Mouse (Mus musculus): ENCODE results near the gene Spryd7. TPM values are rescaled to one million over a fixed set of nuclear protein-coding genes. Genes with fewer than 3 reads are reported as not detected.
A peak's percentile ranks its signal among the peaks of the same experiment; 100 is the strongest.
"Not testable (repeated sequence)": the region's sequence is repeated elsewhere in the genome, so short reads cannot be mapped to it uniquely, and the experiment has no call there.

The Spryd7 gene
- total RNA-seq (2021) (10 to 100 TPM; 20.2 to 20.8 TPM), polyA plus RNA-seq (2012; rRNA removed) (25.4 and 31.1 TPM in 2 replicates)
- long read RNA-seq, full-length matches to known transcripts, result 20 of 26 reads
- long read RNA-seq, partial matches to known transcripts, result 3 of 26 reads
- long read RNA-seq, other reads (novel, unspliced or antisense), result 3 of 26 reads

DNA sequence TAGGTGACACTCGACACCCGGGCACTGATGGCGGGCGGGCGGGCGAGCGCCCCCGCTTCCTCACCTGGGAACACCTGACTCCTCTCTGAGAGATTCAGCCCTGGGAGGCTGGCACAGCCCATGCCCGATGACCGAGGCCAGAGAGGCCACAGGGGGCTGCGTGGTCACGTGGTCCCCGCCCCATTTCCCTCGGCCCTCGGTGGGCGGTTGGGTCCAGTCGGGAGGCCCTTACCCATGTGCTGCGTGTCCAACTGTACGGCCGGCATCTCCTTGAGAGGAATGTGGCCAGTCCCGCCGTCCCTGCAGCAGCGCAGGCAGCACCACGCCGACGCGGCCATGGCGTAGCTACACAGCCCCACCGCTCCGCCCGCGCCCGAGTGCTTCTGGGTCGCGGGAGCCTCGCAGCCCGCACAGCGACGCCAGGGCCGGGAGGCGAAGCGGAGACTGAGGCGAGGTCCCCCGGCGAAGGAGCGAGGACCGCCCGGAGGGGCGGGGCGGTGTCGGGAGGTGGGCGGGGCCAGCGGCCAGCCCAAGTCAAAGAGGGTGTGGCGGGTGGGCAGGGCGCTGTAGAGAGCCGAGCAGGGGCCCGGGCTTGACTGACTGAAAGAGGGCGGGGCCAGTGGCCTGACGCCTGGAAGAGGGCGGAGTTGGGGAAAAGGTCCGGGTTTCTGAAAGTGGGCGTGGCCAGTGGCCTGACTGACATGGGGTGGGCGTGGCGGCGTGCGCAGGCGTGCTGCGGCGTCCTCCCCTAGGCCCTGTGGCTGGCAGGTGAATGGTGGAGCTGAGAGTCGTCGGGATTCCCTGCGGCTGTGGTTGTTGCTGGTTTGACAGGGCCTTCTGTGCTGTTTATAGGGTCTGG is at the start of gene Spryd7:
Gene Spryd7, minus strand, starts transcription at position 598 of the 859 bp plus-strand sequence.
- DNase-seq, result peak; percentile 99

DNA sequence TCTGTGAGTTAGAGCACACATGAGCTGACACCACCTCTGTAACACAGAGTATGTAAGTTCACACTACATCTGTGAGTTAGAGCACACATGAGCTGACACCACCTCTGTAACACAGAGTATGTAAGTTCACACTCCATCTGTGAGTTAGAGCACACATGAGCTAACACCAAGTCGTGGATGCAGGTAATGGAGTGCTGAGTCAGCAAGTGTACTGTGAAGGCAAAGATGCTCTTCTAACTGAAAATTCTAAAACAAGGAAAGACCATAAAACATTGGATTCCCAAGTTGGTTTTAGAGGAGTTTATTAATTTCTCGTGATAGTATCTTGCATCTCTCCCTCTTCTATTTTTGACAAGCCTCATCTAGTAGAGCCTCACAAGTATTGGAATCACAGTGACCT is 49.4 kb upstream of the Spryd7 start:
- DNase-seq, result not testable (repeated sequence)

DNA sequence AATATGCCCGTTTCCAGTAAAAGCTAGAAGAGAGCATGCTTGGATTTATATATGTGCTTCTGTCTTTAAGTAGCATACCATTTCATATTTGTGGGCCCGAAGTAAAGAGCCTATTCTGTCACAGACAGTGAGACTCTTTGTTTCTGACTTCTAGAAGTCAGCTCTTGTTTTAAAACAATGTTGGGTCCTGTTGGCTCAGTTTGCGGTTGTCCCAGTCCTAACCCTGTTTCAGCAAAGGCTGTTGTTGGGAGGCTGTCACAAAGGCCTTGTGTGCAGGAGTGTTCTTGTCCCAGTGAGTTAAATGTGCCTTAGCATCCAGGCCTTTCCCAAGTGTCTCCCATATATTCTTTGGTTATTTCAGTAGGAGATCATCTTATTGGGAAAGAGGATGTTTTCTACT is 47.4 kb upstream of the Spryd7 start:
- no peak for DNase-seq

DNA sequence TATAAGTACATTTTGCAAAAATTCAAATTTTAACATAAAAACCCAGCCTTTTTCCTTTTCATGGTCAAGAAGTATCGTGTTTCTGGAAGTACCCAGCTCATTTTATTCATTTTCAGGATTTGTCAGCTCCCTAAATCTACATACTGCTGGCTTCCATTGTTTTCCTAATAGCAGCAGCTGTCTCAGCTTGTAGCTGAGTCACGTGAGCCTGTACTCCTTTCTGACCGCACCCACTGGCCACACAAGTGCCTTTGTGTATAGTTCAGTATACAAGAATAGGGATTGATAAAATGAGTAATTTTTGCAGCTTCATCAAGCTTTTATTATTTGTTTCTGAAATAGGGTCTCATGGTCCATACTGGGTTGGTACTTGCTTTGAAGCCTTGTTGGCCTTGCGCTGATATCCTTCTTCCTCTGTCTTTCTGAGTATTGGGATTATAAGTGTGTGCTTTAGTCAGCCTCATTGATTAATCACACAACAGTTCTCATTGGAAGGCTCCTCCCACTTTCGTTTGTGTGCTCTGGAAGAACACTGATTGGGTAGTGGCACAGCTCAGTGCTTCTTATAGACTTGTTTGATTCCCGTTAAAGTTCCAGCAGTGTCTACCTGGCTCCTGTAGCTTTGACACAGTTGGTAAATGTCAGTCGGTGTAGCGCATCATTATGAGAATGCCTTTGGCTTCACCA is 46.5 kb upstream of the Spryd7 start:
- DNase-seq, result no peak

GRCm38 (mm10) chr14:61601348-61601747 is 44.7 kb upstream of the Spryd7 start:
- no peak for DNase-seq

DNA sequence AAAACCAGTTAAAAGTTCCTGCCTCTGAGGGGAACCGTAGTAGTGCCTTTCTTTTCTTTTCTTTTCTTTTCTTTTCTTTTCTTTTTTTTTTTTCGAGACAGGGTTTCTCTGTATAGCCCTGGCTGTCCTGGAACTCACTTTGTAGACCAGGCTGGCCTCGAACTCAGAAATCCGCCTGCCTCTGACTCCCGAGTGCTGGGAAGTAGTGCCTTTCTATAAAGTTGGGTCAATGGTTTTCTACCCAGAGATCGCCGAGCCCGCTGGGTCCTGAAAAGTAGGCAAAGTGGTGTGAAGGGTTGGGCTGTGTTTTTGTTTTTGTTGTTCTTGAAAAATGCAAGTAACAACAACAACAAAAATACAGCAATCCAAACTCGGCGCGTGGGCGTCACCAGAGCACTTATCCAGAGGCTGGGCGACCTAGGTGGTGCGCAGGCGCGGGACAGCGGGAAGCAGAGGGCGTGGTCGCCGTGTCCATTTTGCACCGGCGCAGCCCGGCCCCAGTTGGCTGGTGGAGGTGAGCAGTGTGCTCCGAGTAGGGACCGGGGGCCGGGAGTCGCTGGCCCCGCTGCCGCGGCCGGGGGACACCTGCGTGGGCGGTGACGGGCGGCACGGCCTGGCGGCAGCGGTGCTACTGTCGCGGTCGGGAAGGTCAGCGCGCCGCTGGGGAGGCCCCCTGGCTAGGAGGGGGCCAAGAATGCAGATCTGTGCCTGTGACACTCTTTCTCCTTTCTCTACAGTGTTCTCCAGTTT is 42.5 kb upstream of the Spryd7 start:
- DNase-seq, result peak; percentile 96

- no peak for DNase-seq
Observed at GRCm38 (mm10) chr14:61597968-61598367, 41.3 kb upstream of the Spryd7 start, which contains the start of gene Trim13. TSS of gene Trim13 (plus strand) at chr14:61598247.

- peak; percentile 56 for DNase-seq
Observed at GRCm38 (mm10) chr14:61596719-61597426, 40.2 kb upstream of the Spryd7 start.

- no peak for DNase-seq
Observed at GRCm38 (mm10) chr14:61589288-61590065, 32.8 kb upstream of the Spryd7 start.

GRCm38 (mm10) chr14:61575941-61576340 is 19.3 kb upstream of the Spryd7 start:
- no peak for DNase-seq

- DNase-seq, result peak; percentile 74
Observed at GRCm38 (mm10) chr14:61575066-61575465, 18.4 kb upstream of the Spryd7 start.

DNA sequence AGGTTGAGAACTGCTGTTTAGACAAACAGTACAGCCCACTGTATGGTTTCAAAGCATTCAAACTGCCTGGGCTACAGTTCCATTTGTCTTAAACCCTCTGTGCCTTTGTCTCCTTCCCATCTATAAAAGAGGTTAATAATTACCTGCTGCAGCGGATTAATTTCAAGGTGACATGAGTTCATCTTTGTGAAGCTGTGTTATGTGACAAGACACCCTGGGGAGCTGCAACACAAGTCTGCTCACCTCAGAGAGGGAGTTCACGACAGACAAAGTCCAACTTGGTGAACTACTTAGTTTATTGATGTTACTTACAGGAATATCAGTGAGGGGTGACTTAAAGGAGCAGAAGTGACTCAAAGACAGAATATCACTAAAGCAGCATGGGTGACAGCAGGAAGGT is 15.4 kb upstream of the Spryd7 start:
- no peak for DNase-seq

- DNase-seq, result peak; percentile 83
Observed at GRCm38 (mm10) chr14:61571366-61571765, 14.7 kb upstream of the Spryd7 start.

DNA sequence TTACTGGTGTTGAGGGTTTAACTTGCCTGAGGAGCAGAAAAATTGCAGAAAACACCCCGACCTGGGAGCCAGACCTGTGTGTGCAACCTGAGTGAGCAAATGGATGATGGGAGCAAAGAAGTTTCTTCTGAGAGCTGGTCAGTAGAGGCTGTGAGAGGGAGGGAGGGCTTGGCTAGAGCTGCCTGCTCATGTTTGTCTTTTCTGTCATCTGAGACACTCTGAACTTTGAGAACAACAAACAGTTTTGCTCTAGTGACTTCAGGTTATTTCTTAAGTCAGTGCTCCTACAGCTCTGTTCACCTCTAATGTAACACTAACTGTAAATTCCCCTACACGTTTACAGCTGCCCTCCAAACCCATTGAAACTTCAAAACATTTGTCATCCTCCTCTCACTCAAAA is 12.7 kb upstream of the Spryd7 start:
- DNase-seq, result no peak

DNA sequence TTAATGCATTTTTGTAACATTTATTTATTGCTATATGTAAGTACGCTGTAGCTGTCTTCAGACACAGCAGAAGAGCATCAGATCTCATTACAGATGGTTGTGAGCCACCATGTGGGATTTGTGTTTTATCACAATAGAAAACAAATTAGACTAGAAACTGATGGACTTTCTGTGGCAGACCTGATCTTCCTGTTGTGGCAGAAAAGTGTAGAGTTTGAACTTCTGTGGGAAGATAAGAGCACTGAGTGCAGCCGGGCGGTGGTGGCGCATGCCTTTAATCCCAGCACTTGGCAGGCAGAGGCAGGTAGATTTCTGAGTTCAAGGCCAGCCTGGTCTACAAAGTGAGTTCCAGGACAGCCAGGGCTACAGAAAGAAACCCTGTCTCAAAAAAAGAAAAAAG is 9.5 kb upstream of the Spryd7 start:
- not testable (repeated sequence) for DNase-seq

DNA sequence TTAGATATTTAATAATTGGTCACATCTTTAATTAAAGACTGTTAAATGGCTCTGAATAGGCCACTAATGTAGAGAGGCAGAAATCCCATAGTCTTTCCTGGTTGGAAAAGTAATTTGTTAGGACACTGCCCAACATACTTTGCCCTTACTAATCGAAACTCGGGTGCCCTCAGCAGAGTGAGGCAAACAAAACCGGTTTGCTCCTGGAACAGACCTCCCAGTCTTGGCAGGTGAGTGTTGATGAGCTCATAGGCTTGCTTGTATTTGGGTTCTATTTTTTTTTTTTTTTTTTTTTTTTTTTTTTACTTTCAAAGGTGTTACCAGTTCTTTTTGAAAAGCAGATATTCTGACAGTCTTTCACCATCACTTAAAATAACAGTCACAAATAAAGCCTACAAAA is 3.2 kb upstream of the Spryd7 start:
- no peak for DNase-seq

GRCm38 (mm10) chr14:61558901-61559300 is 2.2 kb upstream of the Spryd7 start:
- DNase-seq, result no peak

DNA sequence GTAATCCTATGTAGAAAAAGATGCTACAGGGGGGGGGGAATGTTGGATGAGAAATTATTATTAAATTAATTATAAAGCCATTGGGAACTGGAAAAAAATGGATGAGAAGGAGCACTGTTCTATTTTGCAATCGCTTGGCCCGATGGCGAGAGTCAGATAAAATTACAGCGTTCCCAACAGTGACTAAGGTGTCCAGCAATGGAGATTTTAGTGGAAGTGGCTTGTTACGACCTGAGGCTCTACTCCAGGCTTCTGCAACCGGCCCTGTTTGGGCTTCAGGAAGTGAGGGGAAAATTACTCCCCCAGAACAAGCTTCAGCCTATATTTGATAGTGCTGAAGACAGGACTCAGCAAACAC is 776 bp downstream of the Spryd7 start:
- no peak for DNase-seq

- no peak for DNase-seq
Observed at GRCm38 (mm10) chr14:61548614-61549013, 8.1 kb downstream of the Spryd7 start.

DNA sequence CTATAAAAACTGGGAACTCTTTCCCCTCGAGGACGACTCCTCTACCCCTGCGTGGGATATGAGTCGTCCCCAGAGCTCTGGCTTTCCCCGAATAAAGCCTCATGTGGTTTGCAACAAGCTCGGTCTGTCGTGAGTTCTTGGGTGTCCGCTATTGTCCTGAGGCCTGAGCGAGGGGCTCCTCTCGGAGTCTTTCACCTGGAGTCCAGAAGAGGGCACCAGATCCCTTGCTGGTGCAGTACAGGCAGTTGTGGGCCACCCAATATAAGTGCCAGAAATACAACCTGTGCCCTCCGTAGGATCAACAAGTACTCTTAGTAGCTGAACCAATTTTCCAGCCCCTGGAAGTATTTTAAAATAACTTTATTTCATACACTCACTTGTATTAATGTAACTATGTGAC is 18.9 kb downstream of the Spryd7 start:
- not testable (repeated sequence) for DNase-seq
